Mouse (Mus musculus) C2C12 (cell line): ENCODE results near the gene Akap13.

Experiments
- CEBPB ChIP-seq: IDR thresholded peaks from one replicate; pipeline ENCODE4 v1.6.1; 2011; ENCODE audit warnings: low read depth, mild to moderate bottlenecking, control low read depth, moderate library complexity
- CTCF ChIP-seq: IDR thresholded peaks from one replicate; pipeline ENCODE4 v1.5.1; 2011; ENCODE audit not compliant: control insufficient read depth, insufficient read depth, insufficient read length
- MAX ChIP-seq: IDR thresholded peaks from one replicate; pipeline ENCODE4 v1.6.1; 2011; ENCODE audit warnings: mild to moderate bottlenecking, control low read depth

- TF ChIP-seq MAX (no peak), CTCF (no peak), CEBPB (no peak)
Measured at GRCm38 (mm10) chr7:75744978-75745638, 289.8 kb downstream of the Akap13 start.
